Mouse (Mus musculus): ENCODE data around the gene Sfxn2.

DNA sequence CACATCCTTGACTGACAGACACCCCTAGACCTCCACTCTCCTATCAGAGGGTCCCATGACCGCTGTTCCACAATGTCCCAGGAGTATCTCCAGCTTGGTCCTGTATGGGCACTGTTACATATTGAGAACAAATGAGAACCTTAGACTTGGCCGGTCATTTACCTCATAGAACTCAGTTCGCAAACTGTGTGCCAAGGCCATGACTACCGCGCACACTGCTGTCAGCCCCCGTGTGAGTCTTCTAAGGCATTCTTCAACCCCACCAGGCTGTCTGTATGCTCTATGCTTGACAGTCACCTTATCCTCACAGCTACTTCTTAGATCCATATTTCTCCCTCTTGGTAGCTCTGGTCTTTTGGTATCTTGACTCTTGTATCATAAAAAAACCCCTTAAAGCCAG is 46.4 kb downstream of the Sfxn2 start:
- no peak for TF ChIP-seq GATA1 (IDR thresholded peaks at IDR 0.05; ENCODE audit: borderline replicate concordance, low read length)
- no peak for TF ChIP-seq FLI1 (IDR thresholded peaks at IDR 0.05; ENCODE audit: low read length)

Measured in megakaryocyte, embryonic 14.5 days (primary cell).